Mouse (Mus musculus): Measurements from ENCODE around the gene Gse1.

DNA sequence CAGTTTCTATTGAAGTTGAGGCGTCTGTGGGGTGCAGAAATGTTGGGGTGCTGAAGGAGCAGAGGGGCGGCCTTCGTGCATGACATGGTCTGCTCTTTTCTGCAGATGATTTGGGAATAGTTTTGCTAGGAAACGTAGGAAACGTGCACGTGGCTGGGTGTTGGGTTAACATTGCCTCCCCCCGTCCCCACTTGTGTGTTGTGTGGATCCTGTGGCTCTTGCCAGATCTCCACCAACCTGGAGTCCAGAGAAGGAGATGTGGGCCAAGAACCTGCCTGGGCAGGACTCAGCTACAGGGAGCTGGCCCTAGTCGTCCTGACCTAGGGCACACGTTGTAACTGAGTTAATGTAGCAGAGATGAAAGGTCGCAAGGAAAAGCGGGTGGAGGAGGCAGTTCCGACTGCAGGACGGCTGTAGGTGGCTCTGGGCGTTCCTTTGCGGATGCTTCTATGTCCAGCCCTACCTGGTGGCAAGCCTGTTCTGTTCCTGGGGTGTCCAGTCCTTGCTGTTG is 261.6 kb downstream of the Gse1 start:
- TF ChIP-seq CTCF (conservative IDR thresholded peaks at IDR 0.05; ENCODE audit: insufficient read depth, insufficient read length, low read depth, low read length) (no peak), POLR2A (IDR thresholded peaks at IDR 0.05; ENCODE audit: low read depth, low read length) (no peak)

Measured in kidney, adult 2 months (tissue).